Mouse (Mus musculus) testis, adult 2 months (tissue): Measurements from ENCODE around the gene Olfr458. TPM values are rescaled to one million over a fixed set of nuclear protein-coding genes. Genes with fewer than 3 reads are reported as not detected.

Experiments used
- H3K27ac ChIP-seq: fragments of 200-500 bp; 2 replicates; pipeline ENCODE4 v1.5.1; 2012; ENCODE audit warnings: low read depth, low read length; ENCODE audit not compliant: control insufficient read depth, insufficient read depth
- H3K27me3 ChIP-seq: fragments of 200-500 bp; 2 replicates; pipeline ENCODE4 v1.6.1; 2012; ENCODE audit warnings: mild to moderate bottlenecking, low read length, moderate library complexity; ENCODE audit not compliant: control insufficient read depth, insufficient read depth
- H3K36me3 ChIP-seq: fragments of 200-500 bp; 2 replicates; pipeline ENCODE4 v1.6.1; 2012; ENCODE audit warnings: mild to moderate bottlenecking, low read length; ENCODE audit not compliant: control insufficient read depth, insufficient read depth
- H3K4me1 ChIP-seq: fragments of 200-500 bp; 2 replicates; pipeline ENCODE4 v1.6.1; 2012; ENCODE audit warnings: low read length; ENCODE audit not compliant: control insufficient read depth, insufficient read depth
- H3K4me3 ChIP-seq: fragments of 200-500 bp; 2 replicates; pipeline ENCODE4 v1.5.1; 2012; ENCODE audit warnings: low read depth, mild to moderate bottlenecking, low read length, moderate library complexity, mixed read lengths; ENCODE audit not compliant: control insufficient read depth
- CTCF ChIP-seq: fragments of 200-500 bp; IDR thresholded peaks from 2 replicates; pipeline ENCODE4 v1.5.1; 2012; ENCODE audit warnings: low read depth, mild to moderate bottlenecking, inconsistent platforms, low read length, moderate library complexity; ENCODE audit not compliant: control insufficient read depth, insufficient read depth, insufficient replicate concordance
- POLR2A ChIP-seq: fragments of 200-500 bp; IDR thresholded peaks from 2 replicates; pipeline ENCODE4 v1.6.1; 2012; ENCODE audit warnings: low read depth, mild to moderate bottlenecking, inconsistent platforms, low read length, moderate library complexity; ENCODE audit not compliant: control insufficient read depth
- polyA plus RNA-seq: library from polyadenylated mRNA; depleted of rRNA; stranded (reverse); fragments of >200 nt; gene quantifications from 2 replicates; pipeline ENCODE4 v1.2.3, GENCODE M21; 2012; rRNA removed

The Olfr458 gene
- polyA plus RNA-seq, 1 experiment = not detected

- H3K27me3 ChIP-seq = no peaks in the 10 kb centered on the region
- no peaks in the 10 kb centered on the region for H3K36me3 ChIP-seq
- H3K4me1 ChIP-seq = no peaks in the 10 kb centered on the region
- no peak overlapping the region for H3K4me3 ChIP-seq
- TF ChIP-seq POLR2A = no peak
- TF ChIP-seq CTCF = no peak
- no peak overlapping the region for H3K27ac ChIP-seq
Observed at GRCm38 (mm10) chr6:42424472-42424871, 40.5 kb downstream of the Olfr458 start.

DNA sequence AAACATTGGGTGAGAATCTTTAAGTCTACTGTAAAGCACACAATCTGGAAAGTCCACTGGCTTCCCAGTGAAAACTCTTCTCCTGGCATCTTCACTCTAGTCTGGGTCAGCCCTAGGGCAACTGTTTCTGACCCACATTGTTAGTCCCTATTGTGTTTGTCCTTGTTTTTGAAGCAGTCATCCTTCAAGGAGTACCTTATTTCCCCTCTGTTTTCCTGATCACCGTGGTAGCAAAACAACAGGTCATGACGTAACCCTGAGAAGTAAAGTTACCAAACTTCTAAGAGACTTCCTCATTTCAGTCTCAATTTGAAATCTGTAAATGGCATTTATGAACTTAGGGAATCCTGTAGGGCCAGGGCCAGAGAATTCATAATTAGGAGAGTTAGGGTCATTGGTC lies 43.6 kb downstream of the Olfr458 start:
- Histone ChIP-seq H3K36me3 (no peaks in the 10 kb centered on the region), H3K4me1 (no peaks in the 10 kb centered on the region), H3K27me3 (no peaks in the 10 kb centered on the region), H3K27ac (no peak overlapping the region), H3K4me3 (no peak overlapping the region)
- TF ChIP-seq CTCF (no peak), POLR2A (no peak)

DNA sequence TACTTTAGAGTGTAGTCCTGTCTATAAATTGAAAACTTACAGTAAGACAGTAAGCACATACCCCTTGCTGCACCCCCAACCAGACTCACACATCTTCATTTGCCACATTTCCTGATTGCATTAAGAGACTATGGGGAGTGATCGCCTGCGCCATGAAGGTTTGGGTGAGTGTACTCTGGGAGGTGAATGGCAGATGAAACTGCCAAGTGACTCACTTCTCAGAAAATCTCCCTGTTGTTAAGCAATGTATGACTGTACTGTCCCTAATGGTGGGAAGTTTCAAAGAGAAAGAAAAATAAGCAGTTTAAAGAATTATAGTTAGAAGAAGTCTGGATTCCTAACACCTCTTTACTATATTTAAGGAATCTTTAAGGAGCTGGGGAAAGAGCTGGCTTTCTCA lies 45.6 kb downstream of the Olfr458 start:
- H3K4me3 ChIP-seq = no peak overlapping the region
- no peaks in the 10 kb centered on the region for H3K36me3 ChIP-seq
- no peak overlapping the region for H3K27ac ChIP-seq
- no peak for TF ChIP-seq POLR2A
- TF ChIP-seq CTCF = no peak
- no peaks in the 10 kb centered on the region for H3K27me3 ChIP-seq
- H3K4me1 ChIP-seq = no peaks in the 10 kb centered on the region

Other genes starting within 250 kb of the Olfr458 start
- gene Tas2r144, start 249.9 kb downstream of the Olfr458 start, polyA plus RNA-seq = not detected in 2 replicates
- 6.3 and 6.5 TPM in 2 replicates for gene Gstk1, start 219.3 kb downstream of the Olfr458 start, polyA plus RNA-seq
- 0.12 TPM in 1 of 2 replicates, not detected in the other for gene Tmem139, start 203.2 kb downstream of the Olfr458 start, polyA plus RNA-seq
- gene Casp2, start 200.2 kb downstream of the Olfr458 start, polyA plus RNA-seq = 7.4 and 10.4 TPM in 2 replicates
- 0.84 and 0.89 TPM in 2 replicates for gene Clcn1, start 178.5 kb downstream of the Olfr458 start, polyA plus RNA-seq
- 11.9 and 12.0 TPM in 2 replicates for gene Fam131b, start 140.6 kb downstream of the Olfr458 start, polyA plus RNA-seq
- 35.2 and 40.1 TPM in 2 replicates for gene Zyx, start 115.6 kb downstream of the Olfr458 start, polyA plus RNA-seq
- gene Epha1, start 91.9 kb downstream of the Olfr458 start, polyA plus RNA-seq = 0.30 and 0.76 TPM in 2 replicates
- gene Tas2r143, start 65.0 kb downstream of the Olfr458 start, polyA plus RNA-seq = not detected in 2 replicates
- gene Tas2r135, start 59.8 kb downstream of the Olfr458 start, polyA plus RNA-seq = not detected in 2 replicates
- not detected in 2 replicates for gene Tas2r126, start 30.7 kb downstream of the Olfr458 start, polyA plus RNA-seq
- not detected in 2 replicates for gene Olfr457, start 11.1 kb upstream of the Olfr458 start, polyA plus RNA-seq
- 0.20 and 0.42 TPM in 2 replicates for gene Olfr456, start 22.0 kb upstream of the Olfr458 start, polyA plus RNA-seq
- gene Olfr455, start 82.4 kb upstream of the Olfr458 start, polyA plus RNA-seq = 0.02 and 0.15 TPM in 2 replicates
- gene Tcaf3, start 132.5 kb upstream of the Olfr458 start, polyA plus RNA-seq = not detected in 2 replicates
- gene Tcaf2, start 180.1 kb upstream of the Olfr458 start, polyA plus RNA-seq = 0.29 and 0.43 TPM in 2 replicates
- 2.2 and 2.6 TPM in 2 replicates for gene Tcaf1, start 244.9 kb upstream of the Olfr458 start, polyA plus RNA-seq